ENCODE assay signal across 15 mouse cellular contexts in genomic region chr14:75540996-75541350, GRCm38 (mm10). TPM values are rescaled to one million over a fixed set of nuclear protein-coding genes. Genes with fewer than 3 reads are reported as not detected.
DNase-seq lines count a peak whose midpoint lies in the region; ATAC-seq lines count a peak whose summit lies in the region.
"Had no signal": no experiment of that assay in that cellular context is flagged by ENCODE, and none has a peak within 500 bp of the region (broad histone marks: within the 10 kb centered on the region; RNA-seq: fewer than 3 reads in every experiment).

No protein-coding gene starts in this region.

- no peak overlapping the region for H3K9ac ChIP-seq in kidney, embryonic 15.5 days
- H3K9ac ChIP-seq in forebrain, embryonic 12.5 days, result no peak overlapping the region
- H3K9ac ChIP-seq in neural tube, embryonic 15.5 days (replicated peaks), result no peak overlapping the region
- H3K9ac ChIP-seq: liver, embryonic 12.5 days had no signal

- no peaks in the 10 kb centered on the region for H3K36me3 ChIP-seq in kidney, embryonic 15.5 days
- H3K36me3 ChIP-seq in forebrain, embryonic 12.5 days (replicated peaks), result no peaks in the 10 kb centered on the region
- no peaks in the 10 kb centered on the region for H3K36me3 ChIP-seq in neural tube, embryonic 15.5 days
- H3K36me3 ChIP-seq: heart, embryonic 10.5 days; liver, embryonic 12.5 days had no signal

- no peak overlapping the region for H3K4me3 ChIP-seq in kidney, embryonic 15.5 days (replicated peaks)
- no peak overlapping the region for H3K4me3 ChIP-seq in forebrain, embryonic 12.5 days (replicated peaks)
- no peak overlapping the region for H3K4me3 ChIP-seq in neural tube, embryonic 15.5 days (replicated peaks)
- H3K4me3 ChIP-seq: heart, embryonic 10.5 days; liver, embryonic 12.5 days had no signal

- H3K4me1 ChIP-seq in kidney, embryonic 15.5 days, result peaks cover 36% of the 10 kb centered on the region
- peaks cover 47% of the 10 kb centered on the region for H3K4me1 ChIP-seq in forebrain, embryonic 12.5 days
- H3K4me1 ChIP-seq in neural tube, embryonic 15.5 days, result peaks cover 30% of the 10 kb centered on the region

- H3K27me3 ChIP-seq in kidney, embryonic 15.5 days, result no peaks in the 10 kb centered on the region
- no peaks in the 10 kb centered on the region for H3K27me3 ChIP-seq in forebrain, embryonic 12.5 days
- no peaks in the 10 kb centered on the region for H3K27me3 ChIP-seq in neural tube, embryonic 15.5 days (replicated peaks)

- peak overlapping the region; percentile 77 for H3K27ac ChIP-seq in kidney, embryonic 15.5 days
- H3K27ac ChIP-seq in forebrain, embryonic 12.5 days, result peak overlapping the region; percentile 86
- peak overlapping the region; percentile 51 for H3K27ac ChIP-seq in neural tube, embryonic 15.5 days (replicated peaks)
- H3K27ac ChIP-seq: heart, embryonic 10.5 days; liver, embryonic 12.5 days had no signal

- no peak for DNase-seq in kidney, postnatal 36 days
- DNase-seq in mesoderm, embryonic 11.5 days (ENCODE audit: low read depth, low spot score), result peak; percentile 82
- no peak for DNase-seq in frontal cortex, adult 2 months (ENCODE audit: extremely low spot score in 1 of 2, low spot score in 1 of 2)
- no peak for DNase-seq in right cerebral cortex, postnatal 14 days
- DNase-seq: cerebellum, postnatal 36 days; layer of hippocampus, adult 9-11 months; lung, postnatal 36 days had no signal

- H3K9me3 ChIP-seq in kidney, embryonic 15.5 days (replicated peaks), result no peaks in the 10 kb centered on the region
- no peaks in the 10 kb centered on the region for H3K9me3 ChIP-seq in forebrain, embryonic 12.5 days
- no peaks in the 10 kb centered on the region for H3K9me3 ChIP-seq in neural tube, embryonic 15.5 days (replicated peaks)
- H3K9me3 ChIP-seq: heart, embryonic 10.5 days; liver, embryonic 12.5 days had no signal

- H3K4me2 ChIP-seq in kidney, embryonic 15.5 days, result peak overlapping the region; percentile 14; the same call in 1 of the 2 replicates
- peak overlapping the region; percentile 1; the same call in 1 of the 2 replicates for H3K4me2 ChIP-seq in forebrain, embryonic 12.5 days
- no peak overlapping the region for H3K4me2 ChIP-seq in neural tube, embryonic 15.5 days
- H3K4me2 ChIP-seq: liver, embryonic 12.5 days had no signal

- 18% methylated on average over 5 of the region's 5 CpGs for WGBS in kidney, embryonic 15.5 days
- 2% methylated on average over 5 of the region's 5 CpGs for WGBS in forebrain, embryonic 12.5 days
- 13% methylated on average over 5 of the region's 5 CpGs for WGBS in neural tube, embryonic 15.5 days

- 0 out of 2 replicates have a peak, but pooled peaks have one; percentile 24 for ATAC-seq in kidney, embryonic 15.5 days (replicated peaks; ENCODE audit: low FRiP score)
- peak; percentile 87 for ATAC-seq in forebrain, embryonic 12.5 days (ENCODE audit: low FRiP score)
- ATAC-seq in neural tube, embryonic 15.5 days (ENCODE audit: low FRiP score), result peak; percentile 54; the same call in 1 of the 2 replicates
- ATAC-seq in megakaryocyte-erythroid progenitor cell, adult 5-6 weeks (replicated peaks; ENCODE audit: low FRiP score, low TSS enrichment, poor library complexity, severe bottlenecking), result no peak
- ATAC-seq: liver, embryonic 12.5 days had no signal

RNA-seq across cellular contexts. Expression of gene Spert, which starts 51.9 kb away (rescaled TPM):
- not detected in 2 replicates for polyA plus RNA-seq in kidney, embryonic 15.5 days (2015; fragmentation: Nextera tagmentation; extraction: Ambion mirVana)
- polyA plus RNA-seq in forebrain, embryonic 12.5 days (2016; fragmentation: Nextera tagmentation; extraction: Ambion mirVana), result not detected in 2 replicates
- not detected in 2 replicates for polyA plus RNA-seq in neural tube, embryonic 15.5 days (2015; fragmentation: Nextera tagmentation; extraction: Ambion mirVana)
- polyA plus RNA-seq in frontal cortex, adult 2 months (2012; rRNA removed), result not detected in 2 replicates
- total RNA-seq in megakaryocyte-erythroid progenitor cell, adult 5-6 weeks (2014; fragmentation: Nextera tagmentation), result not detected in 2 replicates
- total RNA-seq in megakaryocyte-erythroid progenitor cell, adult 5-6 weeks (2017), result not detected in 2 replicates
- polyA plus RNA-seq: C2C12; heart, embryonic 10.5 days; intestine, embryonic 14.5 days; liver, embryonic 12.5 days had no signal
